Mouse (Mus musculus) kidney, postnatal 10 days (tissue): Measurements from ENCODE around the gene Eif4h.
A peak's percentile ranks its signal among the peaks of the same experiment; 100 is the strongest.

Experiments used
- DNase-seq: peaks from one replicate; pipeline ENCODE4 v3.0.0; 2021; ENCODE audit warnings: mixed read lengths

Eif4h gene

DNA sequence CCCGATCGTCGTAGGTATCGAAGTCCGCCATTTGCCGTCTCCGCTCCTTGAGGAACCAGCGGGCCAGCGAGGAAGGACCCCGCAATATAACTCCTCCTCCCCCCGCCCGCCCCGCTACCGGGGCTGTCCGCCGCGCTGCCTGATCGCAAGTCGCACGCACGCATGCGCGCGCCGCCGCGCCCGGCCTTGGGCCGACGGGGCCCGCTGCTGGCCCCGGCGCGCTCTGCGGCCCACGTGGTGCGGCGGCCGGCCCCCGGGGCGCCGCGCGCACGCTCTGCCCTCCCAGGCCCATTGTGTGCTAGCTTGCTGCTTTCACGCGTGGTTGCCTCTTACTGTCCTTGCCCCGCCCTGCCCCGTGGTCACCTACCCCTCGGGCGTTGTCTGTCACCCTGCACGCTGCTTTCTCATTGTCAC, at the start of gene Eif4h:
TSS of gene Eif4h (minus strand) at position 222 of the 414 bp plus-strand sequence.
- DNase-seq, result peak; percentile 99

DNA sequence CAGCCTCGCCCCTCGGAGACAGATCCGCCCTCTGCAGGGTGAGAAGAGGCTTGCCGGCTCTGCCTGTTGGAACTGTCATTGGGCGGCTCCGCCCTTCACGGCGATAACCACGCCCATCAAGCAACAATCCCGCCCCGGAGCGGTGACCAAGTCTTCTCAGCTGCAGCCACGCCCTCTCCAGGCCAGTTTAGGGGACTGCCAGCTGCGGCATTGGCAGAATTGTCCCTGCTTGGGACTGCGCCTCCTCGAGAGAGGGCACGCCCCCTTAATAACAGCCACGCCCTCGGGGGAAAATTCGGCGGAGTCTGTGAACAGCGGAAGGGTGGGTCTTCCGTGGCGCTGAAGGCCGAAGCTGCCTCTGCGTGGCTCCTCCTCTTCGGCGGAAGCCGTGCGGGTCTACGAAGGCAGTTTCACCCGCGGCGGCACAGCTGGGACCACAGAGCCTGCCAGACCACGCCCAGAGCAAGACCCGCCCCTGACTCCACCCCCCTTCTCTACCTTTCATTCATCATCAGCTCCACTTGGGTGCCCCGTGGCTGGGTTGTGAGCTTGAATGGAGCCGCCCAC, 49.5 kb upstream of the Eif4h start:
- peak; percentile 99 for DNase-seq

DNA sequence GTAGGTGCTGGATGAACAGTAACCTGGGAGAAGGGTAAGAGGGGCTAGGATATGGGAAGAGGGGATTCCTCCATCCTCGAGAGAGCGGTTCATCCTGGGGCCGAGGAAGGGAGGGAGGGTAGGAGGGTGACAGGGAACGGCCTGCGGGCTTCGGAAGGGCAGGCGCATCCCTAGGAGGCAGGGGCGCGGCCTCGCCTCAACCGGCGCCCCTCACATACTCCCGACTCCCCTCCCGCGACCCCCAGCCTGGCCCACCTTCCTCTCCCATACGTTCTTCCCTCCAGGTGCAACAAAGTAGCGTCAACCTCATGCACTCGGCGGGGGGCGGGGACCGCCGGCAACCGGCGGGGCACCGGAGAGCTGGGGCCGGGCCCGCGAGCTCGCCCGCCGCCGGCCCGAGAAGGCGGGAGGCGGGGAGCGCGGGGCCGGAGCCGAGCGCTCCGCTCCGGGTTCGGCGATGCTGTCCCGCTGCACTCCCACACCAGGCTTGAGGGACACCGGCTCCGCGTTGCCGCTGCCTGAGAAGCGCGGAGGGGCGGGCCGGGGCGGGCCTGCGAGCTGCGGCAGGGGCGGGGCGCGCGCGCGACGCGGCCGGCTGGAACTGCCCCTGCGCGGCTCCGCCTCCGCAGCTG, 48.9 kb upstream of the Eif4h start, which contains the start of gene Limk1:
TSS of gene Limk1 (minus strand) at position 513 of the 632 bp plus-strand sequence.
- DNase-seq, result no peak

DNA sequence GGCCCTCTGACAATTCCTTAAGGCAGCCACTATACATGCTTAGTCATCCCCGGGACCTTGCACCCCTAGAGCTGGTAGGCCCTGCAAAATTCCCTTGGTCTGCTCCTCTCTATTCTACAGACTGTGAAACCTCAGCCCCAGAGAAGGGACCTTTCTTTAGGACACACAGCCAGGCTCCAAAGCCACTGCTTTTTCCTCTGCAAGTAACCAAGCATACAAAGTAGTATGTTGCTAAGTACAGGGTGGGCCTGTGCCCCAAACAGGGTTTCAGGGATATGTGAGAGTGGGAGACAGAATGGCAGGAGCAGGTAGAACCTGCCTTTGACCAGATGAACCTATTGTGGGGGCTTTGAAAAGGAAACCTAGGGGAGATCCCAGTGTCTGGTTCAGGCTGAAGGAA, 47.9 kb upstream of the Eif4h start:
- no peak for DNase-seq

- no peak for DNase-seq
These were observed 47.3 kb upstream of the Eif4h start for GRCm38 (mm10) chr5:134686541-134686940.

DNA sequence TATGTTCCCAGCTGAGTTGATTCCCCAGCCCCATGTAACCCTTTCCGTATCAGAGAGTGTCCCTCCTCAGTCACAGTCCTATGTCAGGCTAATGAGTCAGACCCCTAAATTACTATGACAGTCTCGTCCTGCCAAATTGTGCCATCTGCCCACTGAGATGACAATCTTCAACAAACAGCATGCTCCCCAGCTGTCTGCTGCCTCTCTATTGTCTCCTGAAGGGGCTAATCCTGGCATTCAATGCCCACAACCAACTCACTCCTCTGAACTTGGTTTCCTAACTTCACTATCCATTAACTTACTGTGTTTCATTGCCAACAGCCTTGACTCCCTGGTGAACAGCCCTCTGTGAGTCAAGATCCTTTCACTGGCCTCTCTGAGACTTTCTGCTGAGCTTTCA, 45.1 kb upstream of the Eif4h start:
- DNase-seq, result no peak

GRCm38 (mm10) chr5:134683813-134684212, 44.5 kb upstream of the Eif4h start:
- no peak for DNase-seq

GRCm38 (mm10) chr5:134680238-134680637, 40.9 kb upstream of the Eif4h start:
- no peak for DNase-seq

GRCm38 (mm10) chr5:134678827-134679546, 39.7 kb upstream of the Eif4h start:
- DNase-seq, result peak; percentile 44

DNA sequence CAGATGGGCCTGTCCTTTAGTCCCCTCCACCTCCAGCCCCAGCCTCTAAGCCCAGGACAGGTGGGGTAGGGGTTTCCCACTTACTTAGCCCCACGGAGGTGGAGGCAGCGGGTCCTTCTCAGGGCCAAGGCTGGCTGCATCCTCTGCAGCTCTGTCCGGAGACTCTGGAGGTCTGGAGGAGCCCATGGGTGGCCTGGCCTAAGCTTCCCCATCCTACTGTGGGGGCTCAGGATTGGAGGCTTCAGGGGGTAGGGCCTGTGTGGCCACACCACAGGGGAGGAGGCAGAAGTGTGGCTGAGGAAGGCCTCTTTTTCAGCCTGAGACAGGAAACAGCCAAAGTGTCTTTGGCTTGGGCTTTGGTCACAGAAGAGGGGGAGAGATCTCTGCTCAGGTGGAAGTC, 38.7 kb upstream of the Eif4h start:
- DNase-seq, result no peak

- no peak for DNase-seq
These were observed 38.2 kb upstream of the Eif4h start for GRCm38 (mm10) chr5:134677491-134677890.

DNA sequence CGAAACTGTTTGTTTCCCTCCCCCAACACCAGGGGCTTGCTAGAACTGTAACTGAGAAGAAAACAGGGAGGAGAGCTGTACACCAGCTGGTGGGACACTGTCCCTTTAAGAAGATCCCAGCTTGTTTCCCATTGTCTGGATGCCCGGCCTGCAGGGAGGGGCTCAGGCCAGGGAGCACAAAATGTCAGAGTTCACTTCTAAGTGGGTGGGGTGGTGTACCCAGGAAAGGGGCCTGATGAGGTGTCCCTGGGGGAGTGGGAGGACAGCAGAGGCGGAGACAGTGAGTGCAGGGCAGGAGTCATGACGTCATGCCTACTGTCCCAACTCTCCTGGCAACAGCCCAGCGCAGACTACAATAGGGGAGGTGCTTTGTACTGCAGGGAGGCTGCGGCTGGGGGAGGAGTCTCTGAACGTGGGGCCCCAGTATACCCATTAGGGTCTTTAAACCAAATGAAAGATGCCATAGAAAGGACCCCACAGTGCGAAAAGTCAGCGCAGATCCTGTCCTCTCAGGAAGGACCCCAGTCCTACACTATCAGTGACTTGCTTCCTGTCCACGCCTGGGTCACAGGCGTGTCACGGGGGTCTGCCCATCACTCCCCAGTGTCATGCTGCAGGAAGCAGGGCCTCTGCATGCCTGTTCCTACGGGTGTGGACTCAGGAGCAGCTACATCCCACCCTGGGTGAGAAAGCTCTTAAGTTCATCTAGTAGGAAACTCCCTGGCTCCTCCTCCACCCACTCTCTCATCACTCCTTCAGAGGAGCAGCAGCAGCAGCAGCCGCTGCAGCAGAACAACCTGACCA, 36.9 kb upstream of the Eif4h start:
- DNase-seq, result peak; percentile 88

GRCm38 (mm10) chr5:134674977-134675376, 35.7 kb upstream of the Eif4h start:
- no peak for DNase-seq

GRCm38 (mm10) chr5:134672611-134673010, 33.3 kb upstream of the Eif4h start:
- DNase-seq, result no peak

- no peak for DNase-seq
These were observed 32.9 kb upstream of the Eif4h start for GRCm38 (mm10) chr5:134672198-134672516.

DNA sequence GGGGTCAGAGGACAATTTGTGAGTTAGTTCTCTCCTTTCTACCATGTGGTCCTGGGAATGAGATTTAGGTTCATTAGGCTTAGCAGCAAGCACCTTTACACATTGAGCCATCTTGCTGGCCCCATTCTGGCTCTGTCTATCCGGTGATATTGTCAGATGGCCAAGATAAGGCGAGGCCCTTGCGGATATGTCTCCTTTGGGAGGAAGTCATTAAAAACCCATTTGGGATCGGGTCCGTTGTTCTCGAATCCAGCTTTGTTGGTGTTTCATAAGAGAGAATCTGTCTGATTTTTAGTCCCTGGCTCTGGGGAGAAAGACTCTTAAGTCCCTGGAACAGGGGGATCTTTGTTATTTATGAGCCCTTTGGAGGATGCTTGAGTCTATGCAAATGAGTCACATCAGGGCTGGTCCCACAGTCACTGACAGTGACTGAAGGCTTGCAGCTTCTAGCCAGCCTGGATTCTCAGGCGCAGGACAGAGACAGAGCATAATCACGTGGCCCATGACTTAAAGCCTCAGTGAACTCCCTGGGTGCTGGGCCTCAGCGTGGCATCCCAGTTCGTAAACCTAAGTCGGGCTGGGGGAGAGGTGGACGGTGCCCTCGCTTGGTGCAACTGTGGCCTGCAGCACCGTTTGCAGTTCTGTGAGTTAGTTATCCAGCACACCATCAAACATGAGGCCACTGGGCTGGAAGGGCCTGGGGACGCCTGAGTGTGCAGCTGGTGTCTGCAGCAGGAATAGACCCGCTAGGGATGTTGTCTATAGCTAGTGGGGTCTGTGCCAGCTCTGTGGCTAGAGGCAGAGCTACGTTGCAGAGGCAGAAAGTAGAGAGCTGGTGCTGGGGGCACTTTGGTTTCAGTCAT, 32.3 kb upstream of the Eif4h start:
- DNase-seq, result no peak

DNA sequence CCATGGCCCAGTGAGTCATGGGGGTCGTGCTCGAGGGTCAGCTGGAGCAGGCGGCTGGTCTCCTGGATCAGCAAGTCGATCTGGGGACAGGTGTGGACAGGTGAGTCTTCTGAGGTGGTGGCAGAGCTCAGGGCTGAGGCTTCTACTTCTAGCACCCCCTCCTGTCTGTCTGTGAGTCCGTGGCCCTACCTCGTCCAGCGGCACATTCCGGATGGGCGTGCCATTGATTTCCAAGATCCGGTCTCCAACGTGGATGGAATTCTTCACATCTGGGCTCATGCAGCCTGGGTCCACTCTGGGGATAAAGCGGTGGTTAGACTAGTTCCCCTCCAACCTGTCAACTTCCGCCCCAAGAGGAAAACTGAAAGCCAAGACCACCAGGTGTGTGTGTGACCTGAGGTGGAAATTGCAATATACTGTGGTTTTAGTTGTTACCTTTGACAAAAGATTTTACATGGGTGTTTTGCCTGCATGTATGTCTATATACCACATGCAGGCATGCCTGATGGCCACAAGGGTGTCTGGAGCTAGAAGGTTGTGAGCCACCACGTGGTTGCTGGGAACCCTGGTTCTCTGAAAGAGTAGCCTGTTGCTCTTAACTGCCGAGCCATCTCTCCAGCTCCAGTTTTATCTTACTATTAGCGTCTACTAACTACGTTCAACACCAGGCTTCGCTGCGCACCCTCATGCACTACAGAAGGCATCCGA, 29.9 kb upstream of the Eif4h start:
- no peak for DNase-seq

DNA sequence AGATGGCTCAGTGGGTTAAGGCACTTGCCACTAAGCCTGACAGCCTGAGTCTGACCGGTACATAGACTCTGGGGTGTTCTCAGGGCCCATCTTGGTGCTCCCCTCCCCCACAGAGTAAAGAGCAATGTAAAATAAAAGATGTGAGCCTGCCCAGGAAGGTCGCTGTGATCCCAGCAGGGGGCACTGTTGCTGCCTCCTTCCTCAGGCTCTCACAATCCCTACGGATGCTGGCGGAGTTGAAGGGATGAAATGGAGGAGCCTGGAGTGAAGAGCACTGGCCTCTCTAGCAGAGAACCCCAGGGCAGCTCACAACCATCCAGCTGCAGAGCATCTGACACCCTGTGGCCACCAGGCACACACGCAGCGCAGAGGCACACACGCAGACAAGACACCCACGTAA, 29.2 kb upstream of the Eif4h start:
- DNase-seq, result peak; percentile 59

- DNase-seq, result no peak
These were observed 17.4 kb upstream of the Eif4h start for GRCm38 (mm10) chr5:134656708-134657107.

- peak; percentile 61 for DNase-seq
These were observed 12.7 kb upstream of the Eif4h start for GRCm38 (mm10) chr5:134652015-134652414.

GRCm38 (mm10) chr5:134650926-134651325, 11.6 kb upstream of the Eif4h start:
- peak; percentile 76 for DNase-seq

GRCm38 (mm10) chr5:134648976-134649375, 9.7 kb upstream of the Eif4h start:
- DNase-seq, result peak; percentile 55
